Mouse (Mus musculus) myocyte (in vitro differentiated cells): Measurements from ENCODE around the gene Fbxo34.

Experiments used
- E2F4 ChIP-seq: IDR thresholded peaks from one replicate; pipeline ENCODE4 v1.6.1; 2011; ENCODE audit warnings: mild to moderate bottlenecking, control low read depth, moderate library complexity; ENCODE audit not compliant: insufficient read depth
- MAX ChIP-seq: IDR thresholded peaks from one replicate; pipeline ENCODE4 v1.6.1; 2011; ENCODE audit warnings: low read depth, mild to moderate bottlenecking, control low read depth
- POLR2A ChIP-seq: IDR thresholded peaks from one replicate; pipeline ENCODE4 v1.6.1; 2011; ENCODE audit warnings: low read depth, mild to moderate bottlenecking, control low read depth, moderate library complexity; ENCODE audit not compliant: insufficient read length

DNA sequence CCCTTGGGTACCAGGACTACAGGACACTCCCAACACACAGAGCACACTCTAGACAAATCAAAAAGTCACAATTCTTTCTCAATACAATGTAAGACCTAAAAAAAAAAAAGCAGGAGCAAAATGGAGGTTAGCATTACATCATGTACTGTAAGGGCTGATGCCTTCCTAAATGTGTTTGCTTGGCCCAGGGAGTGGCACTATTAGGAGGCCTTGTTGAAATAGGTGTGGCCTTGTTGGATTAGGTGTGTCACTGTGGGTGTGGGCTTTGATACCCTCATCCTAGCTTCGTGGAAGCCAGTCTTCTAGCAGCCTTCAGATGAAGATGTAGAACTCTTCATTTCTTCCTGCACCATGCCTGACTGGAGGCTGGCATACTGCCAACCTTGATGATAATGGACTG lies 131.1 kb downstream of the Fbxo34 start:
- TF ChIP-seq E2F4 (no peak), MAX (no peak), POLR2A (no peak)
